Mouse (Mus musculus): ENCODE measurements at regions not wholly inside any gene's neighbourhood (a gene's known extent, or its start where the extent isn't known, plus 50 kb on each side); places are given as distances from the start of the nearest gene placed in this dataset.

DNA sequence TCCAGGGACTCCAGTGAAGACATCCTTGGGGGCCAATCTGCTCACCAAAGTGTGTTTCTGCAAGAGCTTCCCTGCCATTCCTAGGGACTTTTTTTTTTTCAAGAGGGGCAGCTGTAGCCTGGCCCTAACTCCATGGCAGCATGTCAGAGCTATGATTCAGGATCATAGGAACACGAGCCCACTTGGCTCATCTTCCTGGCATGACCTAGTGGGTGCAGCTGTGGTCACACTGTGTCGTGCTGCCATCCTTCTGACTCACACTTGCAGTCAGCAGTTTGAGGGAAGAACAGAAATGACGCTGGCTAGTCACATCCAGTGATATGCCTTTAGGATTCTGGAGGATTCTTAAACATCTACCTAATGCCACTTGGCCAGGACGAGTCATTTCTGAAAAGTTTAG, 566.5 kb upstream of the Cdh5 start:
- TF ChIP-seq CTCF (IDR thresholded peaks at IDR 0.05; ENCODE audit: borderline replicate concordance, insufficient read depth, low read length) (no peak), POLR2A (IDR thresholded peaks at IDR 0.05; ENCODE audit: low read depth, low read length) (no peak)
